Mouse (Mus musculus) heart, postnatal 0 days (tissue): ENCODE results near the gene Ntf5. TPM values are rescaled to one million over a fixed set of nuclear protein-coding genes. Genes with fewer than 3 reads are reported as not detected.
A peak's percentile ranks its signal among the peaks of the same experiment; 100 is the strongest.

Experiments
- ATAC-seq: fragments of 200-750 bp; cut with Nextera tagmentation; 2 replicates; pipeline ENCODE4 v1.8.0; 2017; ENCODE audit warnings: low read depth, moderate number of reproducible peaks, moderate library complexity; ENCODE audit not compliant: insufficient read depth
- DNase-seq: peaks from one replicate; pipeline ENCODE4 v3.0.0-alpha.2; 2016; ENCODE audit warnings: low spot score
- H3K27ac ChIP-seq: fragments of 300-500 bp; sonication (generic); 2 replicates; pipeline ENCODE4 v1.5.1; 2014; ENCODE audit warnings: low read depth, mild to moderate bottlenecking
- H3K27me3 ChIP-seq: fragments of 300-500 bp; sonication (generic); 2 replicates; pipeline ENCODE4 v1.6.1; 2014; ENCODE audit warnings: low read length, mixed read lengths; ENCODE audit not compliant: control insufficient read depth, insufficient read depth
- H3K36me3 ChIP-seq: fragments of 300-500 bp; sonication (generic); replicated peaks from 2 replicates; pipeline ENCODE4 v1.6.1; 2014; ENCODE audit warnings: low read length, mixed read lengths; ENCODE audit not compliant: control insufficient read depth, insufficient read depth
- H3K4me1 ChIP-seq: fragments of 300-500 bp; sonication (generic); 2 replicates; pipeline ENCODE4 v1.6.1; 2014; ENCODE audit warnings: antibody characterized with exemption; ENCODE audit not compliant: control insufficient read depth, insufficient read depth
- H3K4me2 ChIP-seq: fragments of 300-500 bp; sonication (generic); 2 replicates; pipeline ENCODE4 v1.6.1; 2014; ENCODE audit warnings: low read depth, mild to moderate bottlenecking, low read length, moderate library complexity
- H3K4me3 ChIP-seq: fragments of 300-500 bp; sonication (generic); 2 replicates; pipeline ENCODE4 v1.5.1; 2014; ENCODE audit warnings: low read depth, low read length
- H3K9ac ChIP-seq: fragments of 300-500 bp; sonication (generic); replicated peaks from 2 replicates; pipeline ENCODE4 v1.6.1; 2014; ENCODE audit warnings: low read depth, low read length, mixed read lengths
- H3K9me3 ChIP-seq: fragments of 300-500 bp; sonication (generic); replicated peaks from 2 replicates; pipeline ENCODE4 v1.6.1; 2016; ENCODE audit warnings: low read length; ENCODE audit not compliant: control insufficient read depth
- CTCF ChIP-seq: IDR thresholded peaks from 2 replicates; pipeline ENCODE4 v1.5.1; 2016; ENCODE audit warnings: antibody characterized with exemption, control low read depth, low read depth
- EP300 ChIP-seq: IDR thresholded peaks from 2 replicates; pipeline ENCODE4 v1.6.1; 2016; ENCODE audit warnings: antibody characterized with exemption, low read depth
- WGBS: fragments of 180-500 bp; shearing (Covaris S2); extraction: QIAGEN DNeasy Blood & Tissue Kit; methylation state at CpG from one replicate; pipeline ENCODE4 v1.1.7; 2014; 5-methylcytosine and 5-hydroxymethylcytosine counted together
- polyA plus RNA-seq: library from polyadenylated mRNA; unstranded; fragments of >200 nt; fragmentation: Nextera tagmentation; extraction: Ambion mirVana; gene quantifications from 2 replicates; pipeline ENCODE4 v1.2.1, GENCODE M21; 2015
- total RNA-seq: library from RNA; depleted of rRNA; stranded (reverse); fragments of >200 nt; gene quantifications from 2 replicates; pipeline ENCODE4 v1.2.3, GENCODE M21; 2014; ENCODE audit warnings: low replicate concordance; rRNA removed

Gene Ntf5
- total RNA-seq (2.2 TPM in 1 of 2 replicates, not detected in the other), polyA plus RNA-seq (0.15 and 0.21 TPM in 2 replicates)

DNA sequence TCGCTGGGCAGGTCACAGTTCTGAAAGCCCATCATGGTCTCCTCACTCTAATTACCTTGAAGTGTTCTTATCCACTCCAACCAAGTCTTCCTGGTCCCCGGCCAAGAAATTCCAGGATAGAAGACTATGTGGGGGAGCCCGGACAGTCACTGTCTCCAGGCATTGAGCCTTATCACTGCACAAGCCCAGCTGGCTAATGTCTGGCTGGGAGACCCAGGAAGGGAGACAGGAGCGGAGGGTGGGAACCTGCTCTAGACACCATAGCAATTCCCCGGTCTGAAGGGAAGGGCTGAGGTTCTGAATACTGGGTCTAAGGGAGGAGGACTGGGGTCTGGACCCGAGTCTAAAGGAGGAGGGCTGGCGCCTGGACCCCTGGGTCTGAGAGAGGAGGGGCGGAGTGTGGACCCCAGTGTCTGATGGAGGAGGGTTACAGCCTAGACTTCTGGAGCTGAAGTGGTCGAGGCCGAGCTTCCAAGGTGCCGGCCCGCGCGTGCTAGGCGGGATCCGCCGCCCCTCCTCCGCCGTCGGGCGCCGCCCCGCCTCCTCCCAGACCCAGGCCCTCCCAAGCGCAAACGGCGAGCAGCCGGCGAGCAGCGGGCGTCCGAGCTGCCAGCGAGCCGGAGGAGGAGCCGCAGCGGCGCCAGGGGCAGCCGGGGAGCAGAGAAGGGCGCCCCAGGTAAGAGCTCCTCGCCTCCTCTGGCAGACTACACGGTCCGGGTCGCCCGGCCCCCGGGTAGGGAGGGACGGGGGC is at the start of gene Ntf5:
Ntf5 (plus strand) TSS at position 583 of the 751 bp plus-strand sequence.
- ATAC-seq (peak; percentile 30), DNase-seq (no peak)
- H3K27ac ChIP-seq = no peak within 1 kb of the TSS
- peak within 1 kb of the TSS; percentile 56 for H3K4me3 ChIP-seq
- TF ChIP-seq EP300 = no peak
- TF ChIP-seq CTCF = no peak
- H3K9me3 ChIP-seq = no peaks in the 10 kb centered on the region
- H3K4me2 ChIP-seq = peak within 1 kb of the TSS; percentile 92
- no peak within 1 kb of the TSS; the same call in 1 of the 2 replicates for H3K9ac ChIP-seq
- no peaks in the 10 kb centered on the region for H3K36me3 ChIP-seq
- 2% methylated on average over 44 of the region's 45 CpGs for WGBS
- peaks cover 12% of the 10 kb centered on the region; the same call in 1 of the 2 replicates for H3K4me1 ChIP-seq
- peaks cover 91% of the 10 kb centered on the region for H3K27me3 ChIP-seq

DNA sequence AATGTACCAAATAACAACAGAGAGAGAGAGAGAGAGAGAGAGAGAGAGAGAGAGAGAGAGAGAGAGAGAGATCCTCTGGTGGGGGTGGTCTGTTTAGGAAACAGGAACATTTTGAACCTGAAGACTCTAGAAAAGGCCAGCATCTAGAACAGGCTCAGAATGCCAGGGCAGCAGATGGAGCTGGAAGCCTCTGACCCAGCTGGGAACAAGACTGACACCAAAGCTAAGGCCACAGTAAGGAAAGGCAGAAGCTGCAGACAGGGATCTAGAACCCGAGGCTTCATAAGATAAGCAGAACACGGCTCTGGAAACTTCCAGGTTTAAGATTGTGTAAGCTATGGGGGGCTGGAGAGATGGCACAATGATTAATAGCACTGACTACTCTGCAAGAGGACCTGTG is 49.5 kb upstream of the Ntf5 start:
- DNase-seq (no peak), ATAC-seq (no peak)
- Histone ChIP-seq H3K36me3 (no peaks in the 10 kb centered on the region), H3K4me1 (peaks cover 21% of the 10 kb centered on the region), H3K4me3 (no peak overlapping the region), H3K9me3 (no peaks in the 10 kb centered on the region), H3K27me3 (peaks cover 79% of the 10 kb centered on the region), H3K4me2 (no peak overlapping the region), H3K27ac (no peak overlapping the region), H3K9ac (no peak overlapping the region)
- WGBS = 56% methylated on average over 2 of the region's 2 CpGs
- no peak for TF ChIP-seq EP300
- no peak for TF ChIP-seq CTCF

DNA sequence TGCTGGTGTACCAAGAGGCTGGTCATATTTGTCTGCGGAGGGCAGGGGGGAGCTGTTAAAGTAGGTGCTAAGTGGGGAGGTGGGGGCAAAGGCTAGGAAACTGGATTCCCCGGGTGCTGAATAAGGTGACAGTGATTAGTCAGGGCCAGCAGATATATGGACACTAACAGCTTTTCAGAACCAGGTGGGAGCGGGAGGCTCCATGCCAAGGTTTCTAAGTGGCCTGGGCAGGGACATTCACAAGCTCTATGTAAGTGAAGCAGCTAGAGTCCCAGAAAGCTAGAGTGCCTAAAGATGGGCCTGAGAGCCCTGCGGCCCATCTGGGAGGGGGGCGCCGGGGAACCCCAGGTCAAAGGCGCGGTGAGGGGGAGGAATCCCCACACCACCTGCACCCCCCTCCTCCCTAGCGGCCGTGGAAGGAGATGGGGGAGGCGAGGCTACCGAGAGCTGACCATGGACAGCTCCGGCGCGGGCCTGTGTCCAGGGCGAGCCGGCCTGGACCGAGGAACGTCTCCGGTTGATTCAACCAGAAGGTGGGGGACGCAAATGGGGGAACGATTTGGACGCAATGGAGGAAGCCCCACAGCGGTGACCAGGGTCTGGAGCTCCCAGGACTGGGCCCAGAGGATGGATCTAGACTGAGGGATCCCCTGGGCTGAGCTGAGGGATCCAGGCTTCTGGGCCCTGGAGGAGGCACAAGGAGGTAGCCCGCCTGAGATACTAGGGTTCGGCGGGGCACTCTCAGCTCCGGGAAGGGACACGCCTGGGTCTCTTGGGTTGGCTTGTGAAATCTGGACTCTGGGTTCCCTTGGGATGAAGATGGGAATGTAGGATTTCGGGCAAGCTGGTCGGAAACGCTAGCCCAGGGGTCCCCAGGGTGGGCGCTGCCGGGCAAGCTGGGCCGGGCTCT is 47.5 kb upstream of the Ntf5 start:
- WGBS = 6% methylated on average over 35 of the region's 35 CpGs
- no peak overlapping the region for H3K27ac ChIP-seq
- peaks cover 32% of the 10 kb centered on the region for H3K4me1 ChIP-seq

GRCm38 (mm10) chr7:45366652-45367019 is 46.9 kb upstream of the Ntf5 start, which contains the start of gene Ppfia3:
TSS of gene Ppfia3 (minus strand) at chr7:45367019.
- peak within 1 kb of the TSS; percentile 97 for H3K4me2 ChIP-seq
- 2% methylated on average over 17 of the region's 26 CpGs for WGBS
- TF ChIP-seq CTCF (no peak), EP300 (no peak)
- DNase-seq = no peak
- H3K27me3 ChIP-seq = peaks cover 68% of the 10 kb centered on the region
- no peaks in the 10 kb centered on the region for H3K9me3 ChIP-seq
- peak within 1 kb of the TSS; percentile 38 for H3K9ac ChIP-seq
- H3K4me3 ChIP-seq = peak within 1 kb of the TSS; percentile 57
- ATAC-seq = no peak
- no peaks in the 10 kb centered on the region for H3K36me3 ChIP-seq
- H3K4me1 ChIP-seq = peaks cover 30% of the 10 kb centered on the region
- H3K27ac ChIP-seq = peak within 1 kb of the TSS; percentile 37; the same call in 1 of the 2 replicates

More for the DNA sequence above, 47.5 kb upstream of the Ntf5 start:
- DNase-seq (peak; percentile 30), ATAC-seq (no peak)
- Histone ChIP-seq H3K9me3 (no peaks in the 10 kb centered on the region), H3K4me2 (peak overlapping the region; percentile 97), H3K4me3 (peak overlapping the region; percentile 57), H3K9ac (peak overlapping the region; percentile 38), H3K36me3 (no peaks in the 10 kb centered on the region), H3K27me3 (peaks cover 74% of the 10 kb centered on the region)
- TF ChIP-seq EP300 (no peak), CTCF (0 out of 2 replicates have a peak, but pooled peaks have one; percentile 10)
